Mouse (Mus musculus) thymus, adult 2 months (tissue): ENCODE measurements at regions not wholly inside any gene's neighbourhood (a gene's known extent, or its start where the extent isn't known, plus 50 kb on each side); places are given as distances from the start of the nearest gene placed in this dataset.

Experiments
- CTCF ChIP-seq: fragments of 200-500 bp; IDR thresholded peaks from 2 replicates; pipeline ENCODE4 v1.5.1; 2012; ENCODE audit warnings: mild to moderate bottlenecking, control low read depth, low read length, moderate library complexity, borderline replicate concordance; ENCODE audit not compliant: control insufficient read depth, poor library complexity, insufficient read depth; ENCODE audit errors: extremely low read depth
- POLR2A ChIP-seq: fragments of 200-500 bp; IDR thresholded peaks from 2 replicates; pipeline ENCODE4 v1.6.1; 2012; ENCODE audit warnings: mild to moderate bottlenecking, low read length, control low read depth, moderate library complexity; ENCODE audit not compliant: control insufficient read depth, poor library complexity, insufficient read depth; ENCODE audit errors: extremely low read depth

GRCm38 (mm10) chr2:137705724-137706422 is 550.5 kb upstream of the Btbd3 start:
- TF ChIP-seq CTCF (no peak), POLR2A (no peak)
